Mouse (Mus musculus) olfactory bulb, adult 2 months (tissue): ENCODE results near the gene Llgl2. TPM values are rescaled to one million over a fixed set of nuclear protein-coding genes. Genes with fewer than 3 reads are reported as not detected.
"Not testable (repeated sequence)": the region's sequence is repeated elsewhere in the genome, so short reads cannot be mapped to it uniquely, and the experiment has no call there.

Experiments used
- H3K27ac ChIP-seq: fragments of 200-500 bp; 2 replicates; pipeline ENCODE4 v1.5.1; 2012; ENCODE audit warnings: low read depth, low read length; ENCODE audit not compliant: insufficient read depth
- H3K4me1 ChIP-seq: fragments of 200-500 bp; 2 replicates; pipeline ENCODE4 v1.6.1; 2012; ENCODE audit warnings: low read length; ENCODE audit not compliant: control insufficient read depth, insufficient read depth
- H3K4me3 ChIP-seq: fragments of 200-500 bp; 2 replicates; pipeline ENCODE4 v1.5.1; 2012; ENCODE audit warnings: mild to moderate bottlenecking, low read depth, low read length, moderate library complexity; ENCODE audit not compliant: insufficient read depth
- CTCF ChIP-seq: fragments of 200-500 bp; IDR thresholded peaks from 2 replicates; pipeline ENCODE4 v1.5.1; 2012; ENCODE audit warnings: low read depth, mild to moderate bottlenecking, low read length, moderate library complexity; ENCODE audit not compliant: insufficient read depth
- POLR2A ChIP-seq: fragments of 200-500 bp; IDR thresholded peaks from 2 replicates; pipeline ENCODE4 v1.6.1; 2012; ENCODE audit warnings: mild to moderate bottlenecking, low read depth, low read length, moderate library complexity; ENCODE audit not compliant: insufficient read depth
- WGBS: fragments of 180-500 bp; shearing (Covaris S2); methylation state at CpG from one replicate; pipeline ENCODE4 v1.1.7; 2018; 5-methylcytosine and 5-hydroxymethylcytosine counted together
- polyA plus RNA-seq: library from polyadenylated mRNA; stranded (reverse); fragments of >200 nt; gene quantifications from 2 replicates; pipeline ENCODE4 v1.2.4, GENCODE M21; 2012; ENCODE audit warnings: low replicate concordance; ENCODE audit not compliant: missing spikeins, insufficient read depth, insufficient read length

The Llgl2 gene
- polyA plus RNA-seq, 1 experiment = not detected

- no peak overlapping the region for H3K27ac ChIP-seq
- no peak for TF ChIP-seq POLR2A
- TF ChIP-seq CTCF = no peak
- 70% methylated on average over 8 of the region's 8 CpGs for WGBS
- H3K4me1 ChIP-seq = no peaks in the 10 kb centered on the region
- no peak overlapping the region for H3K4me3 ChIP-seq
Measured at GRCm38 (mm10) chr11:115844240-115844639, 20.4 kb downstream of the Llgl2 start.

GRCm38 (mm10) chr11:115845819-115846218, 22.0 kb downstream of the Llgl2 start:
- TF ChIP-seq POLR2A = no peak
- no peak for TF ChIP-seq CTCF
- Histone ChIP-seq H3K4me1 (no peaks in the 10 kb centered on the region), H3K27ac (no peak overlapping the region), H3K4me3 (no peak overlapping the region)
- WGBS = 98% methylated on average over 2 of the region's 2 CpGs

GRCm38 (mm10) chr11:115854674-115855073, 30.8 kb downstream of the Llgl2 start:
- Histone ChIP-seq H3K27ac (no peak overlapping the region), H3K4me1 (peaks cover 20% of the 10 kb centered on the region), H3K4me3 (no peak overlapping the region)
- WGBS = 52% methylated on average over 6 of the region's 6 CpGs
- TF ChIP-seq CTCF (no peak), POLR2A (no peak)

GRCm38 (mm10) chr11:115857146-115857545, 33.3 kb downstream of the Llgl2 start:
- not testable (repeated sequence) for H3K4me3 ChIP-seq, H3K27ac ChIP-seq
- H3K4me1 ChIP-seq = peaks cover 20% of the 10 kb centered on the region
- 89% methylated on average over 4 of the region's 4 CpGs for WGBS

GRCm38 (mm10) chr11:115857936-115858335, 34.1 kb downstream of the Llgl2 start:
- no peak for TF ChIP-seq POLR2A
- no peak for TF ChIP-seq CTCF
- Histone ChIP-seq H3K27ac (no peak overlapping the region), H3K4me1 (peaks cover 20% of the 10 kb centered on the region)

GRCm38 (mm10) chr11:115858354-115858753, 34.5 kb downstream of the Llgl2 start, which contains the start of gene Myo15b:
TSS of gene Myo15b (plus strand) at chr11:115858406.
- no peak for TF ChIP-seq CTCF
- TF ChIP-seq POLR2A = no peak
- Histone ChIP-seq H3K4me1 (peaks cover 20% of the 10 kb centered on the region), H3K4me3 (peak within 1 kb of the TSS; percentile 24), H3K27ac (no peak within 1 kb of the TSS)
- WGBS = 20% methylated on average over 27 of the region's 27 CpGs

More at GRCm38 (mm10) chr11:115857936-115858335, 34.1 kb downstream of the Llgl2 start:
- no peak overlapping the region for H3K4me3 ChIP-seq
- 62% methylated on average over 13 of the region's 13 CpGs for WGBS

GRCm38 (mm10) chr11:115859143-115859945, 35.5 kb downstream of the Llgl2 start:
- peak overlapping the region; percentile 24 for H3K4me3 ChIP-seq
- no peak overlapping the region for H3K27ac ChIP-seq
- TF ChIP-seq POLR2A (no peak), CTCF (peak; percentile 93)
- peaks cover 20% of the 10 kb centered on the region for H3K4me1 ChIP-seq
- WGBS = 2% methylated on average over 75 of the region's 75 CpGs

GRCm38 (mm10) chr11:115863895-115864294, 40.0 kb downstream of the Llgl2 start:
- TF ChIP-seq POLR2A (no peak), CTCF (no peak)
- WGBS = 89% methylated on average over 8 of the region's 8 CpGs
- no peak overlapping the region for H3K4me3 ChIP-seq
- H3K4me1 ChIP-seq = peaks cover 5% of the 10 kb centered on the region
- H3K27ac ChIP-seq = no peak overlapping the region

GRCm38 (mm10) chr11:115869393-115869792, 45.5 kb downstream of the Llgl2 start:
- Histone ChIP-seq H3K4me3 (no peak overlapping the region), H3K27ac (no peak overlapping the region), H3K4me1 (no peaks in the 10 kb centered on the region)
- 81% methylated on average over 8 of the region's 8 CpGs for WGBS
- no peak for TF ChIP-seq CTCF
